Mouse (Mus musculus) lung, postnatal 4 days (tissue): ENCODE data around the gene Tmem39a.

Experiments used
- DNase-seq, 2 experiments: peaks; one replicate each; pipeline ENCODE4 v3.0.0; 2021

Tmem39a gene

GRCm38 (mm10) chr16:38558221-38558748 is at the start of gene Tmem39a:
Tmem39a (plus strand) TSS chr16:38558698.
- DNase-seq, result no peak

- no peak for DNase-seq
These were observed 47.7 kb upstream of the Tmem39a start for GRCm38 (mm10) chr16:38510846-38511245.

GRCm38 (mm10) chr16:38519140-38519539 is 39.4 kb upstream of the Tmem39a start:
- no peak for DNase-seq

GRCm38 (mm10) chr16:38521211-38521987 is 37.1 kb upstream of the Tmem39a start:
- no peak for DNase-seq

- peak; percentile 96 to 97 for DNase-seq
These were observed 36.1 kb upstream of the Tmem39a start, which contains the start of gene Timmdc1 for GRCm38 (mm10) chr16:38522129-38523084. Timmdc1 (minus strand) TSS chr16:38522663.

GRCm38 (mm10) chr16:38526264-38526663 is 32.2 kb upstream of the Tmem39a start:
- DNase-seq, result no peak

GRCm38 (mm10) chr16:38536544-38537146 is 21.9 kb upstream of the Tmem39a start:
- DNase-seq, result peak; percentile 71 to 79

- no peak for DNase-seq
These were observed 19.6 kb upstream of the Tmem39a start for GRCm38 (mm10) chr16:38538716-38539380.

GRCm38 (mm10) chr16:38548000-38548399 is 10.5 kb upstream of the Tmem39a start:
- DNase-seq, result no peak

- DNase-seq, result peak; percentile 86 to 88
These were observed 8.8 kb upstream of the Tmem39a start, which contains the start of gene Poglut1 for GRCm38 (mm10) chr16:38549479-38550396. Poglut1 (minus strand) TSS chr16:38550258.

GRCm38 (mm10) chr16:38555988-38556387 is 2.5 kb upstream of the Tmem39a start:
- no peak for DNase-seq

- peak; percentile 96 for DNase-seq
These were observed 3.9 kb downstream of the Tmem39a start for GRCm38 (mm10) chr16:38562131-38562967.

GRCm38 (mm10) chr16:38562968-38563327 is 4.5 kb downstream of the Tmem39a start:
- DNase-seq, result no peak

- DNase-seq, result no peak
These were observed 5.0 kb downstream of the Tmem39a start for GRCm38 (mm10) chr16:38563516-38563915.

- no peak for DNase-seq
These were observed 9.7 kb downstream of the Tmem39a start for GRCm38 (mm10) chr16:38568192-38568591.

- no peak for DNase-seq
These were observed 13.0 kb downstream of the Tmem39a start for GRCm38 (mm10) chr16:38571481-38571880.

- no peak for DNase-seq
These were observed 26.3 kb downstream of the Tmem39a start for GRCm38 (mm10) chr16:38584761-38585160.

GRCm38 (mm10) chr16:38585186-38585585 is 26.7 kb downstream of the Tmem39a start:
- no peak for DNase-seq

GRCm38 (mm10) chr16:38587163-38587562 is 28.7 kb downstream of the Tmem39a start:
- no peak for DNase-seq

GRCm38 (mm10) chr16:38587572-38587971 is 29.1 kb downstream of the Tmem39a start:
- no peak for DNase-seq
